Mouse (Mus musculus) layer of hippocampus, adult 8-10 months (tissue): ENCODE measurements around the gene Gm27021. TPM values are rescaled to one million over a fixed set of nuclear protein-coding genes. Genes with fewer than 3 reads are reported as not detected.
"Not testable (repeated sequence)": the region's sequence is repeated elsewhere in the genome, so short reads cannot be mapped to it uniquely, and the experiment has no call there.

Source experiments
- DNase-seq, 2 experiments: peaks; one replicate each; pipeline ENCODE4 v3.0.0; 2022; ENCODE audit warnings: low spot score in 2 of 2
- total RNA-seq, 4 experiments: library from RNA; stranded (reverse); gene quantifications; 2 replicates each; pipeline ENCODE4 v1.2.4; 2022

Gm27021 gene
- total RNA-seq, 4 experiments from 2014 or later, result 0.57 TPM; not detected in 3

DNA sequence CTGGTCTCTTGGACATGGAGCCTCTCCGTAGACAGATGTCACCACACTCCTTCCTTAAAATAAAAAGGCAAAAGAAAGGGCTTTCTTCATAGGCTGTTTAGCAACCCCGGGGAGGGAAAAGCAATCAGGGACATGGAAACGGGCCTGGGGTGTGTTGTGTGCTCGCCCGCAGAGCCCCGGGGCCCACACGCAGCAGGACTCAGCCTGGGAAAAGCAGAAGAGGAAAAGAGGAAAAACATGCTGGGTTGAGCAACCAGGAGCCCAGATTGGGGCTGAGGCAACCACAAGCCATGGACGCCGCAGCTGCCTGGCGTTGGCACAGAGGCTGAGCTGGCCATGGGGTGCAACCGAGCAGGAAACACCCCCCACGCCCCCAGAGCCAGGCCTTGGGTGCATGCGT, 18.2 kb upstream of the Gm27021 start:
- DNase-seq, result no peak

DNA sequence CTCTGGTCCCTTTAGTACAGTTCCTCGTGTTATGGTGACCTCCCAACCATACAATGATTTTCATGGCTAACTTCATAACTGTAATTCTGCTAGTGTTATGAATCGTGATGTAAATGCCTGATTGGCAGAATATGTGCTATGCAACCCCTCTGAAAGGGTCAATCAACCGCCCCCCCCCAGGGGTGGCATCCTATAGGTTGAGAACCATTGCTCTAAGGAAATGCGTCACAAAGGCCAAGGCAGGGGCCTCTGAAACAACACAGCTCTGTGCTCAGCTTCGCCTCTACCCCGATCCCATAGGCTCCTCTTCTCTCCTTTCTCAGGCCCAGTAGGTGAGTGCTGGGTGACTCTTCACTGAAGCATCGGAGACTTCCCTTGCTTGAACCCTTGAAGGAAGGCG, 17.7 kb upstream of the Gm27021 start:
- no peak for DNase-seq

DNA sequence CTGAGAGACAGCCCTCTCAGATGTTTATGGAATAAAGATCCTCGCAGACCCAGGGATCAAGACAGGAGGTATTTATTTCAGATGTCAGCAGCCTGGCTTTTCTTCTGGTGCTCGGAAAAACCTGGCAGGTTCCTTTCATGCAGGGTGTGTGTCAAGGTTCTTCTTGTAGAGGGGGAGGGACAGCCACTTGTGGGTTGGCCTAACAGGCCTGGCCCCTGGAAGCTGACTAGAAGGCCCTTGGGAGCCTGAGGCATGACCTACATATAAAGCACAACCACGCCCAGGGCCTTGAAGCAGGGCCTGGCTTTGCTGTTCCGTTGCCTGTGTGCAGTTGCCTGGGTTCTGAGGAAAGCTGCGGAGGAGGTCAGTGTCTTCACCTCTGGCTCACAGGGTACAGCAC, 17.2 kb upstream of the Gm27021 start:
- no peak for DNase-seq

DNA sequence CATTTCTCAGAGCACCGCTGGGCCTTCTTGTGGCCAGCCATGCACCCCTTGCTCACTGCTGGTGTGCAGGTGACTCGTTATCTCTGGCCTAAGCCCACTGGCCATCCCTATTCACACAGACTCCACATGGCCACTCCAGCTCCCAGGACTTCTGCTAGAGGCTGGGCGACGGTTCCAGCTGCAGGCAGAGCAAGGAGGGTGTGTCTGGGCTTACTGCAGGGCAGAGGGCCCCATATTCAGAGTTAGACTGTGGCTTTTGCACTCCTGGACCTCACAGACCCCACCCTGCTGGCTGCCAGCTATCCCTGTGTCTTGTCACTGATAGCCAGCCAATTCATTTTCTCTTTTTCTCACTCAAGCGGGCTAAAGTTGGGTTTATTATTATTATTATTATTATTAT, 16.2 kb upstream of the Gm27021 start:
- DNase-seq, result no peak

DNA sequence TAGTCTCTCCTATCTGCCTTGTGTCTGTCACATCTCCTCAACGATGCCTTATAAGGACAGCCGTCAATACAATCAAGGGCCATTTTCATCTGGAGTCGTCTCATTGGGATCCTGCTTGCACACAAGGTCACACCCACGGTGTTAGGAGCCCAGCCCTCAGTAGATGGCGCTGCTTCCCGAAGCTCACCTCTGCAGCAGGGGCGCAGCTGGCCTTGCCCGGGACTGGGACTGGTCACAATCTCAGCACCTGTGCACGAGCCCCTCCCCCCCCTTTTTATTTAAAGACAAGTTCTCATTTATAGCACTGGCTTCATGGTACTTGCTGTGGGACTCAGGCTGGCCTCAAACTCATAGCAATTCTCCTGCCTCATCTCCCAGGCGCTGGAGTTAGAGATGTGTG, 15.7 kb upstream of the Gm27021 start:
- no peak for DNase-seq

DNA sequence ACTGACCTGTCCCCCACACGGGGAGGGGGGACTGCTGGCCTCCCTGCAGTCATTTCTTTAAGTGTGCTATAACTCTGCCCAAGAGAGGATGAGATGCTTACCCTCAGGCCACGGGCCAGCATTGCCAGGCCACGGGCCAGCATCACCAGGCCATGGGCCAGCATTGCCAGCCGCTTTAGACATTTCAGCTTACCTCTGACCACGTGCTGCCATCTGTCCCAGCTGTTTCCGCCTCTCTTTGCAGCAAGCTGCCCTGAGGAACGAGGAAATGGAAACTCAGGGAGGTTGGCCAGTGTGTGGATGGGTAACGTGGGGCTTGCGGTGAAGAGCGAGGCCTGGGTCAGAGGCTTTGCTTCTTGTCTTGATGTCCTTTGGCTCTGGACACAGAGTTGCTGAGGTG, 13.2 kb upstream of the Gm27021 start:
- DNase-seq, result no peak

DNA sequence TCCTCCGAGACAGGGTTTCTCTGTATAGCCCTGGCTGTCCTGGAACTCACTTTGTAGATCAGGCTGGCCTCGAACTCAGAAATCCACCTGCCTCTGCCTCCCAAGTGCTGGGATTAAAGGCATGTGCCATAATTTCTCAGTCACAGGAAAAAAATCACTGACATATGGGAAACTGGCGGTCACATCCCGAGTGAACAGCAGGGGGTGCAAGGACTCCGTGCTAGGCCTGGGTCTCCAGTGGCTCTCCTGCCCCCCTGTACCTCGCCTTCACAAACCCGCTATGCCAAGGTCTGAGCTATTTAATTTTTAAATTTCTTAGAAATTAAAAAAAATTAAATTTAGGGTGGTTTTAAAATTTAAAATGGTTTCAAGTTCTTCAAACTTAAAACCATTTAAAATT, 12.5 kb upstream of the Gm27021 start:
- not testable (repeated sequence) for DNase-seq

DNA sequence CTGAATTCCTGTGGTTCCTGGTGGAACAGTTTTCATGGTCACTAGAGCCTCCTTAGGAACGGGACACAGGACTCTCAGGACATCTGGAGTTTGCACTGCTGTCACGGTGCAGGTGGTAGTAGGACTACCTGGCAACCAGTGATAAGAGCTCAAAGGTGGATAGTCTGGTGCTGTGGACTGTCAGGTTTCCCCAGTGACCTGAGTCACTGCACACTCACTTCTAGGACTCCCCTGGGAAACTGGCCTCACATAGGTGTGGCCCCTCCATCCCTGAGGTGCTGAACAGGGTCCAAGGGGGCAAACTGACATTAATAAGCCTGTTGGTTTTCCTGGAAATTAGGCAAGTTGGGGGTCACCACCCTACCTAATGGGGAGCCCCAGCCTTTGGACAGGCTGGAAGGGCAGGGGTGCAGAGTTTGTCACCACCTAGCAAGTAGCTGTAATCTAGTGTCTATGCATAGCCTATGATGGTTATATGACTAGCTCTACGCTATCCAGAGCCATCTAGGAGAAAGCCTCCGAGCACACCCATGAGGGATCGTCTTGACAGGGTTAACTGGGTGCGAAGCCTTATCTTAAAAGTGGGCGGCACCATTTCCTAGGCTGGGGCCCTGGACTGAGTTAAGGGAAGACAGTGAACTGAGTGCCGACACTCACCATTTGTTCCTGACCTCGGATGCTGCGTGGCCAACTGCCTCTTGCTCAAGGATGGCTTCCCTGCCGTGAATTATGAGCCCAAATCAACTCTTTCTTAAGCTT, 11.9 kb upstream of the Gm27021 start:
- DNase-seq, result no peak

DNA sequence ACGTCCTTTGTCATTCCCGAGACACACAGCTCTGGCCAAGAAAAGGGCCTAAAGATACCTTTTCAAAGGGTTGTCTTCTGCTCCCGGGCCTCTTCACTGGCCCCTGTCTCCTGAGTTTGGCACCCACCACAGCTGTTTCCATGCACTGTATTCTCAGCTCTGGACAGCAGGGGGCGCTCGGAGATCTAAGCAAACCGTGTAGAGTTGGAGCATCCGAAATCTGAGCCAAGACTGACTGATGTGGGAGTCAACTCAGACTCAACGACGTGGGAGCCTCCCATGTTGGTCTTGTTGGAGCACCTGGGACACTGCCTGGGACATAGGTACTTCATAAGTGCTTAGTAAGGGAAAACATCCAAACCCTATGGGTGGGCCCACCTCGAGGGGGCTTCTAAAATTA, 10.6 kb upstream of the Gm27021 start:
- peak; percentile 67 to 90 for DNase-seq

DNA sequence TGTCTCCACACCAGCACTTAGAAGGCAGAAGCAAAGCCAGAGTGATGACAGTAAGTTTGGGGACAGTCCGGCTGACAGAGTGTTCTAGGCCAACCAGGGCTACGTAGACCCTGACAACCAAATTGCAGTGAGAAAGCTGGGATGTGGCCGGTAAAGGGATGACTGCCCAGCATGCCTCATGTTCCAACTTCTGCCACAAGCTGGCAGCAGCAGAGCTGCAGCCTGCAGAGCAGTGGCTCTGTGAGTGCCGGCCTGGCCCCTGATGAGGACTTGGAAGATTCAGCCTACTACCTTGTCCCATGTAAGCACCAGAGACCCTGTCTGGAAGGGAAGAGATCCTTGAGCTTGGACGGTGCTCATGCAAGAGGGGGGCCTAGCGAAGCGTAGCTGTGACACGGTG, 7.8 kb upstream of the Gm27021 start:
- no peak for DNase-seq

DNA sequence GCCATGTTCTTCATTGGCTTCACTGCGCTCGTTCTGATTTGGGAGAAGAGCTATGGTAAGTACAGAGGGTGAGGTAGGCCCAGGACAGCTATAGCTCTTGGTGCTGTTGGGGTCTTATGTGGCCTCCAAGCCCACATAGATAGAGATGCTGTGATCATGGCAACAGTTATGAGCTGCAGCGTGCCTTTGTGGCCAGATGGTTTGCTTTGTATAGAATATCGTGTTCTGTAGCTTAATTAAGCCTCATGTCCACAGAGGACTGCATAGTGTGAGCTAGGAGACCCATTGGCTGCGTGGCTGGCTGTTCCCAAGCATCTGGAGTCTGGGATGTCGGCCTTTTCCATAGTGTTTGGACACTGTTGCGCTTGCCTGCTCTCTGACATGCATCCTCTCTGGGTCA, 5.4 kb upstream of the Gm27021 start:
- DNase-seq, result no peak

DNA sequence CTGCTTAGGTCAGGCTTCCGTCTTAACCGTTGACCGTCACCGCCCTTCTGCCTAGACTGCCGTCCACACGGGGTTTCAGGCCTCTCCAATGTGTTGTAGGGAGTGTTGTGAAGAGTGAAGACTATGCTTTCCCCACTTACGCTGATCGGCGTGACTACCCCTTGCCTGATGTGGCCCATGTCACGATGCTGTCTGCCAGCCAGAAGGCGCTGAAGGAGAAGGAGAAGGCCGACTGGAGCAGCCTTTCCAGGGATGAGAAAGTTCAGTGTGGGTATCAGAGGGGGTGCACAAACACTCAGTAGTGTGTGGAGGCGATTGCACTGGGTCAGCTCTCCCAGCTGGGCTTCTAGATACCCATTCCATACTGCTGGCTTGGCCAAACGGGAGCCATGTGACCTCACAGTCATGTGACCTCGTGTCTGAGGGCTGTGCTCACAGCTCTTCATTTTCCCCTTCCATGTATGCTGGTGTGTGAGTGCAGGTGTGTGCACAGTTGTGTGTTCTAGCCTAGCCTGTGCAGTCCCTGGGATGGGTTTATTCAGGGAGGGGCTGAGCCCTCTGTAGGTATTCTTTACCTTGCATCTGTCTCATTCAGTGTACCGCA, 4.8 kb upstream of the Gm27021 start:
- DNase-seq, result no peak

DNA sequence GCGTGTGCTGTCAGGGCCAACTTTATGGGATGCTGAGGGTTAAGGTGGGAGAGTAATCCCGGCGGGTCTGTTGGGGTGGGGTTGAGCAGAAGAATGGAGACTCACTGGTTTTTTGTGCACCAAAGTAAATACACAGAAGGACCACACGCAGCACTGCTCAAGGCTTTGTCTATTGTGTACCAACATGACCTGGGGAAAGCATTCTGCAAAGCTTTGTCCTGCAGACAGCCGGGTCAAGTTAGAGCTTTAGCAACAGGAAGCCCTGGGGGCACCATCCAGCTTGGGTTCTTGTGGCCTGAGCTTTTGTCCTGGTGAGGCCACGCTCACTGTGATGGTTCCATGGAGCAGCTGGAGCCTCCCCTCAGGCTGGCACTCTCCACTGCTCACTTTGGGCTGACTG, 3.9 kb upstream of the Gm27021 start:
- DNase-seq, result no peak

DNA sequence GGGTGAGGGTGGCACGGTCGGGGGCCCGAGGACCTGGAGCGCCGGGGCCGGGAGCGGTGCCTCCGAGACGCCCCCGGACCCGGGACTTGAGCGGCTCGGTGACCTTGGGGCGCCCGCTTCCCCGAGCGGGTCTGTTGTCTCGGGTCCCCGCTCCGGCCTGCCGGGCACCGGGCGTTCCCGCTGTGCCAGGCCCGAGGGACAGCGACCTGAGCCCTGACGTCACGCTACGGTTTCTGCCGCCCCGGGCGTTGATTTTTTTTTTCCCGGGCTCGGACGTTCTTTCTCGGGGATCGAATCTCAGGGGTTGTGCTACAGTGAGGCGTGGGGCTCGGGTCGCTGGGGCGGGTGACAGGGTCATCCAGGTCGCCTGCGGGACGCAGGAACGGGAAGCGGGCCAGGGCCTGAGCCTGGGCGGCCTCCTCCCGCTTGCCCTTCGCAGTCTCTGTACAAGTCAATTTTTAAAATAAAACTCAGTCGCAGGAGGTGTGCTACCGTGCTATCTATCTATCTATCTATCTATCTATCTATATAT, 561 bp upstream of the Gm27021 start, which contains the start of gene Emc8:
Gene Emc8 (minus strand): TSS at position 200 of the 532 bp plus-strand sequence.
- no peak for DNase-seq

DNA sequence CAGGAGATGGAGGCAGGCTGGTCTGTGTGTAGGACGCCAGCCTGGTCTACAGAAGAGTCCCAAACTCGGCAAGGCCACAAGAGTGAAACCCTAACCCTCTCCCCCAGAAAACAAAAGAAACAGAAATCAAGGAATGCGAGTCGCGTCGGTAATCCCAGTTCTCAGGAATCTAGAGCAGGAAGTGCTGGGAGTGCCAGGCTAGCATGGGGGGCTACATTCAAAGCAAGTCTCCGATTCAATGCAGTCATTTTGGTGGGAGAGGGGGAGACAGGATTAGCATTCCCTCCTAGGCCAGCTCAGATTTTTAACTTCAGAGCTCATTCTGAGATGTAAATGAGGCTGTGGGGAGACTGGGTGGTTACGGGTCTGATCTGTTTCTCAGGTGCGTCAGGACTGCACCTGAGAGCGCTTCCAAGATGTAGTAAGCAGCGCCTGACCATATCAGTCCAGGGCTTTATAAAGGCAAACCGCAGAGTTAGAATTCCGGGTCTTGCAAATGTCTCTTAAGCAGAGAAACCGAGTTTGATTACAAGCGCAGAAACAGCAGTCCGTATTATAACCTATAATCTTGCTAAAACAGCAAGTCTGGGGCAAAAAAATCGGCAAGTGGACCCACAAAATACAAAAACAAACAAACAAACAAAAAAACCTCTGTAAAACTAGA, 940 bp downstream of the Gm27021 start:
- DNase-seq, result no peak

DNA sequence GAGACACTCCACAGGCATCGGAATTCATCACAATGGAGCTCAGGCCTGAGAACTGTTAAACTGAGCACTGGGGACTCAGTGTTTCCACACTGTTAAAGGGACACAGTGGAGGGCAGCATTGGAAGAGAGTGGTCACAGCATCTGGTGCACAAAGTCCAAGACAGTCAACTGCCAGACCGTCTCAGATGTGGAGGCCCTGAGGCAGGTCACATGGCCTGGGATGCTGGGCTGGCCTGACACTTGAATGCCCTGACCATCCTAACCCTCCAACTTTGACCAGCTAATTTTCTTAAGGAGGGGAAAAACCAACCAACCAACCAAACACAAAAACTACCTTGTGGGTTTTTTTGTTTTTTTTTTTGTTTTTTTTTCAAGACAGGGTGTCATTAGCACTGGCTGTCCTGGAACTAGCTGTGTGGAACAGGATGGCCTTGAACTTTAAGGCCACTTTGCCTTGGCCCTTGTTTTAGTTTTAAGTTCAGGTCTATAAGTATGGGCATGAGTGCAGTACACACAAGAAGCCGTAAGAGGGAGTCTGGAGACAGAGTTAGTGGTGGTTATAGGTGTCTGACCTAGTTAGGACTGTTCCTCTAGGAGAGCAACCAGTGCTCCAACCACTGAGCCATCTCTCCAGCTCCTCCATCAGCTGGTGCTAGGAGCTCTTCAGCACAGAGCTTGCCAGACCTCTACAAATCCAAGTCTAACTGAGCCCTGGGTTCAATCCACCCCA, 2.0 kb downstream of the Gm27021 start:
- no peak for DNase-seq

DNA sequence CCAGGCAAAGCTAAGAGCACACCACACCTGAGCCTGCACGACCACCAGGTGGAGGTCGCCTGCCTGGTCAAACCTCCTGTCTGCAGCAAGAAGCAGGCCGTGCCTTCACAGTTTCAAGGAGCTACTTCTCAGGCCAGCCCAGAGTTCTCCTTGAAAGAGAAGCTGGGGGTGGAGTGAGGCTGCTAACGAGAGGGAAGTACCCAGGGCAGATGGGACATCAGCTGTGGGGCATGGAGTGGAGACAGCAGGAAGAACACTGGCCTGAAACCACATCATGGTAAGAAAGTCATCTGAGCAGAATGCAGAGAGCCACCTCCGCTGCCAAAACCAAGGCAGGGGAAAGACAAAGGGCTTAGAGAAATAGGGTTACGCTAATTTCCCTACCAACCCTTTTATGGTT, 3.3 kb downstream of the Gm27021 start:
- DNase-seq, result no peak

DNA sequence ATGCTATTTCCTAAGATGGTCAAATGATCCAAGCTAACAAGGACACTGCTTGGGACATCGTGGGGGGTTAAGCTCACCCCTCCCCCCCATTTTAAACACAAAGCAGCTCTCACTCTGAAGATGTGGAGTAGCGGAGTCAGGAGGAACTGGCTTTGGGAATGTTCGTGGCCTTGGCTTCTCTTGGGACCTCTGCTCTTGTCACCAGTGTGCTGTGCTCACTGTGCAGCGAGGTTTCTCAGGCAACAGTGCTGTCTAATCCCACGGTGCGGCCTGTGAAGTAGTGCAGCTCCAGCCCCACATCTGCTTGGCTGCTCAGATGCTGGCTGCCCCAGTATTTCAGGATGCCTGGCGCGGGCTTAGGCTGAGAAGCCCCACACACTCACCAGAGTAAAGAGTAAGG, 10.5 kb downstream of the Gm27021 start:
- DNase-seq, result no peak

DNA sequence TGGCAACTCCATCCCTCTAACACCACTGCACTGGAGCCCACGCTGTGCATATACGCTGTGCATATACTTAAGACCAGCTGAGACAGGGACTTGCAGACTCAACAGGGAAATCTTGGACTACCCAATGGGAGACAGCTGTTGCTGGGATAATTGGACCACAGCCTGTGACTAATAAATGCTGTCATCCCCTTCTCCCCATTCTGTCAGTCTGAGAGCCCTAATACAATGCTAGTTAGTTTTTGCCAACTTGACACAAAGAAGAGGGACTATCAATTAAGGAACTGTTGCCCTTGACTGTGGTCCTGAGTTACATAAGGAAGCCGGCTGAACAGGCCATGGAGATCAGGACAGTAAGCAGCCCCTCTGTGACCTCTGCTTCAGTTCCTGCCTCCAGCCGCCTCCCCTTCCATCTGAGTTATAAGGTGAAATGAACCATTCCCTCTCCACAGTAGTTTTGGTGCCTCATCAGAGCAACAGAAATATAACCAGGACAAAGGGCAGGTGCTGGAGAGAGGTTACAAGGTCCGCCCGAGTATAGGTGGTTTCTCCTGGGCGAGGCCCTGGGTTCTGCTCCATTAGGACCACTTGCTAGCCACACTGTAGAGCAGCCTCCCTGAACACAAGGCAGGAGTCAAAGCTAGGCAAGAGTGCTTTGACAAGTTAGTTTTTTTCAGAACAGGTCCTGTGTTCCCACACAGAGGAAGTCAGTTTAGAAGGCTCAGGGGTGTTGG, 11.4 kb downstream of the Gm27021 start:
- DNase-seq, result no peak

DNA sequence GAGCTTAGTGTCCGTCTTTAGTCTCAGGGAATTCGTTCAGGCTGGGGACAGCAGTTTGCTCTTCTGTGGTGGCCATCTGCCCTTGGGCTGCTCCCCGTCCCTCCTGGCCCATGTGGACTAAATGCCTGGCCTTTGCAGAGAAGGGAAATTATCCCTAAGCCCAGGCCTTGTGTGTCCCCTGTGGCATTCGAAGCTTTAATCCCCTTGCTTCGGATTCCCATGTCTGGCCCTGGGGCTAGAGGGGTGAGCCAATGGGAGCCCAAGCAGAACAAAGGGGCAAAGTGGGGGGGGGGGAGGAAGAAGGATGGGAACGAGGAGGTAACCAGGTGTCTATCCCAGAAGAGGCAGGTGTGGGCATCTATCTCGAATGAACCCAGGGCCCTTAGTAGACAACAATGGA, 20.3 kb downstream of the Gm27021 start, which contains the start of gene 1190005I06Rik:
Gene 1190005I06Rik (minus strand): TSS at position 101 of the 400 bp plus-strand sequence.
- no peak for DNase-seq

DNA sequence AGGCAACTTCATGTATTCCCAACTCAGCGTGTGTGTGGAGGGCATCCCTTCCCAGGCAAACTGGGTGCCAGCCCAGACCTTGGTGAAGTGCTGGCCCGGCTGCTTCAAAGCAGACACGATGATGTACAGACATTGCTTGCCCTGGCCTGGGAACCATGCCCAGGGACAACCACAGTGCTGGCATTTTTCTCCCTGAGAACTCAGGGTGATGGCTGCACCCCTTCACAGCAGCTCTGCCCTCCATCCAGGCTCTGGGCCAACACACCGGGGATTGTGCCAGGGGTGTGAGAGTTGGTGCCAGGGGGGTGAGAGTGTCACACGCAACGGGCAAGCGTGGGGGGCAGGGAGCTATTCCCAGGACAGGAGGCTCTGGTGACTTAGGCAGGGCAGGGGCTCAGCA, 23.2 kb downstream of the Gm27021 start:
- peak; percentile 80 to 84 for DNase-seq
